9 mouse cellular contexts compared by ENCODE assay signal in the genomic region with DNA sequence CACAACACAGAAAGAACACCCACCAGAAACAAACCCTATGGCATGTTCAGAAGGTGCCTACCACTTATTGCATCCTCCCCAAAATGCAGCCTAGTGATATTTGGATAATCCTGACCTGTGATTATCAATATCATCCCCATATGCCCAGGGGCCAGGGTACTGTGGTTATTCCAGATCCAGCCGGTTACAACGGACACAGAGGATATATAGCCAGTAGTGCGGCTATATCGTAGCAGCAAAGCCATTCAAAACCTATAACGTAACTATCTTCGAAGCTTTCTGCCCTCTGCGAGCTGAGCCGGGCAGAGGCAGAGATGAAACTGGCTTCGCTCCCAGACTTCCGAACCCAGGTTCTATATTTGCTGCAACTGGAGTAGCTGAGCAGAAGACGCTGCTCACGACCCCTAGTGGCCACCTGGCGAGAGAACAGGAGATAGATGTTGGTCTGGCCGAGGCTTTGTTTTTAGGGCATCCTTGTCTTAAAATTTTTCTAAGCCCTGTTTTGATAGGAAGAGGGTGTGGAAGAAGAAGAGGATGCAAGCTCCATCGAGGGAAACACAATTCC. TPM values are rescaled to one million over a fixed set of nuclear protein-coding genes. Genes with fewer than 3 reads are reported as not detected.
DNase-seq lines count a peak whose midpoint lies in the region; ATAC-seq and TF ChIP-seq lines count a peak whose summit lies in the region.
"Had no signal": no experiment of that assay in that cellular context is flagged by ENCODE, and none has a peak within 500 bp of the region (broad histone marks: within the 10 kb centered on the region; RNA-seq: fewer than 3 reads in every experiment).

No protein-coding gene starts in this region.

- peaks cover 23% of the 10 kb centered on the region for H3K79me2 ChIP-seq in liver, adult 2 months (ENCODE audit: control insufficient read depth, insufficient read depth, low read length)

- H3K9me3 ChIP-seq in stomach, embryonic 15.5 days, result no peaks in the 10 kb centered on the region
- H3K9me3 ChIP-seq: embryonic facial prominence, embryonic 13.5 days had no signal

- no peaks in the 10 kb centered on the region for H3K27me3 ChIP-seq in liver, adult 2 months (ENCODE audit: control insufficient read depth, insufficient read depth, low read length)
- peaks cover 61% of the 10 kb centered on the region for H3K27me3 ChIP-seq in stomach, embryonic 15.5 days (replicated peaks)

- peak; percentile 77 for DNase-seq in liver, adult 2 months (ENCODE audit: extremely low read depth, low read depth, low spot score)
- no peak for DNase-seq in liver
- peak; percentile 13 to 76 for DNase-seq in frontal cortex, adult 2 months (ENCODE audit: extremely low spot score in 1 of 2, low spot score in 1 of 2)
- DNase-seq in layer of hippocampus, adult 9-11 months, result peak; percentile 40
- DNase-seq in mesoderm, embryonic 11.5 days (ENCODE audit: low read depth, low spot score), result peak; percentile 69
- no peak for DNase-seq in urinary bladder, postnatal 4 days (ENCODE audit: low spot score in 2 of 2)

- H3K4me3 ChIP-seq in liver, adult 2 months (ENCODE audit: insufficient read depth, low read depth, low read length), result peak overlapping the region; percentile 94
- no peak overlapping the region for H3K4me3 ChIP-seq in bone marrow, adult 2 months (replicated peaks; ENCODE audit: control insufficient read depth, low read depth, low read length)
- H3K4me3 ChIP-seq in stomach, embryonic 15.5 days (replicated peaks), result peak overlapping the region; percentile 5; the same call in 1 of the 2 replicates
- H3K4me3 ChIP-seq: embryonic facial prominence, embryonic 13.5 days had no signal

- 1% methylated on average over 15 of the region's 15 CpGs for WGBS in liver, adult 2 months
- 7% methylated on average over 15 of the region's 15 CpGs for WGBS in bone marrow, adult 2 months
- WGBS in stomach, embryonic 15.5 days, result 5% methylated on average over 15 of the region's 15 CpGs

- H3K27ac ChIP-seq in liver, adult 2 months (replicated peaks; ENCODE audit: insufficient read depth, low read depth, low read length), result peak overlapping the region; percentile 97
- no peak overlapping the region for H3K27ac ChIP-seq in bone marrow, adult 2 months (ENCODE audit: control insufficient read depth, insufficient read depth, low read depth, low read length, poor library complexity)
- no peak overlapping the region for H3K27ac ChIP-seq in stomach, embryonic 15.5 days
- H3K27ac ChIP-seq: embryonic facial prominence, embryonic 13.5 days had no signal

- peaks cover 10% of the 10 kb centered on the region for H3K4me1 ChIP-seq in liver, adult 2 months (ENCODE audit: control insufficient read depth, insufficient read depth, low read length)
- H3K4me1 ChIP-seq in bone marrow, adult 2 months (ENCODE audit: control insufficient read depth, insufficient read depth, low read length), result no peaks in the 10 kb centered on the region; the same call in 1 of the 2 replicates
- peaks cover 18% of the 10 kb centered on the region for H3K4me1 ChIP-seq in stomach, embryonic 15.5 days

- peak overlapping the region; percentile 89 for H3K9ac ChIP-seq in liver, adult 2 months (ENCODE audit: low read depth, low read length)
- no peak overlapping the region for H3K9ac ChIP-seq in stomach, embryonic 15.5 days
- H3K9ac ChIP-seq: embryonic facial prominence, embryonic 13.5 days had no signal

- peak overlapping the region; percentile 42 for H3K4me2 ChIP-seq in stomach, embryonic 15.5 days
- H3K4me2 ChIP-seq: embryonic facial prominence, embryonic 13.5 days had no signal

- no peak for TF ChIP-seq POLR2A in liver, adult 2 months (IDR thresholded peaks at IDR 0.05; ENCODE audit: extremely low read depth, insufficient read depth, low read length)
- no peak for TF ChIP-seq POLR2A in bone marrow, adult 2 months (IDR thresholded peaks at IDR 0.05; ENCODE audit: borderline replicate concordance, control insufficient read depth, low read depth, low read length)

- ATAC-seq in stomach, embryonic 15.5 days (ENCODE audit: insufficient read depth, low FRiP score, low read depth), result no peak

- peaks cover 29% of the 10 kb centered on the region for H3K36me3 ChIP-seq in liver, adult 2 months (ENCODE audit: control insufficient read depth, insufficient read depth, low read length)
- H3K36me3 ChIP-seq in stomach, embryonic 15.5 days, result no peaks in the 10 kb centered on the region
- H3K36me3 ChIP-seq: embryonic facial prominence, embryonic 13.5 days had no signal

- peak; percentile 76 for TF ChIP-seq CTCF in liver, adult 2 months (IDR thresholded peaks at IDR 0.05; ENCODE audit: low read depth, low read length)
- TF ChIP-seq CTCF in bone marrow, adult 2 months (IDR thresholded peaks at IDR 0.05; ENCODE audit: control insufficient read depth, insufficient read depth, low read length), result peak; percentile 52

RNA-seq across cellular contexts. Expression of gene Onecut1, which starts 6.0 kb away (rescaled TPM):
- 1.9 and 2.5 TPM in 2 replicates for total RNA-seq in liver, adult 2 months (2014; rRNA removed)
- 11.1 and 32.1 TPM in 2 replicates for polyA plus RNA-seq in liver, adult 2 months (2012; rRNA removed)
- not detected in 2 replicates for polyA plus RNA-seq in bone marrow, adult 2 months (2011; ENCODE audit: insufficient read depth, insufficient read length, low replicate concordance, missing spikeins)
- 0.02 TPM in 1 of 2 replicates, not detected in the other for polyA plus RNA-seq in frontal cortex, adult 2 months (2012; rRNA removed)
- 3.9 and 4.7 TPM in 2 replicates for polyA plus RNA-seq in stomach, embryonic 15.5 days (2015; fragmentation: Nextera tagmentation; extraction: Ambion mirVana)
- polyA plus RNA-seq: embryonic facial prominence, embryonic 13.5 days had no signal

Comparison
In these comparisons a context has a peak if more than half of its experiments do, and no peak if none do; other contexts are left out.
1. DNase-seq: peak in liver, adult 2 months (single experiment), frontal cortex, adult 2 months (2 of 2), layer of hippocampus, adult 9-11 months (single experiment) and mesoderm, embryonic 11.5 days (single experiment); none in liver (single experiment) and urinary bladder, postnatal 4 days (0 of 2).